Mouse (Mus musculus) urinary bladder, postnatal 4 days (tissue): ENCODE results near the gene 0610030E20Rik.

Experiments
- DNase-seq, 2 experiments: peaks; one replicate each; pipeline ENCODE4 v3.0.0; 2021 to 2022; ENCODE audit warnings: low spot score in 2 of 2

Gene 0610030E20Rik

GRCm38 (mm10) chr6:72390795-72391521, 43.8 kb downstream of the 0610030E20Rik start:
- DNase-seq = peak in 1 of 2 experiments; percentile 40

DNA sequence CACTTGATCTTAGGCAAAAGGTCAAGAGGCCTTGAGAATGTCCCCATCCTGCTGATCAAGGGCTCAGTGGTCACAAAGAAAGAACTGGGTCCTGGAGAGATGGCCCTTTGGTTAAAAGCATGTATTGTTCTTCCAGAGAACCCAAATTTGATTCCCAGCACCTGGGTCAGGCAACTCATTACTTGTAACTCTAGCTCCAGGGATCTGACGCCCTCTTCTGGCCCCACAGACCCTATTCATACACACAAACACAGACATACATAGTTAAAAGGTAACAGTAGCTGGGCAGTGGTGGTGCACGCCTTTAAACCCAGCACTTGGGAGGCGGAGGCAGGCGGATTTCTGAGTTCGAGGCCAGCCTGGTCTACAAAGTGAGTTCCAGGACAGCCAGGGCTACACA, 45.2 kb downstream of the 0610030E20Rik start:
- no peak for DNase-seq

- DNase-seq = no peak
Measured at GRCm38 (mm10) chr6:72396837-72397251, 49.7 kb downstream of the 0610030E20Rik start.

DNA sequence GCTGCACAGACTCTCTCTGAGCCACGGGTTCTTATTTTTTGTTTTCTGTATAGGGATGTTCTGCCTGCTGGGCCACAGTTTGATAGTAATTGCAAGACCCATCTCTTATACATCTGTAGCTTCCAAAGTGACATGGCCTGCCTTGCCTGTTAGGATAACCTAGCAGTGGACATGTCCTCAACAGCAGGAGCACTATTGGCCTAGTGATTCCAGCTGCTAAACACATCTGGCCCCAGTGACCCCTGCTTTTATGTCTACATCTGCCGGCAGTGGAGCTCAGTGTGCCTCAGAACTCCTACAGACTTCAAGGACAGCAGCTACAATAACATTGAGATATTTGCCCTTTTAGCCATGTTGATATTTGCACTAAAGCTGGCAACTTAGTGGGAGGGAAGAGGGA, 52.9 kb downstream of the 0610030E20Rik start:
- DNase-seq = no peak

DNA sequence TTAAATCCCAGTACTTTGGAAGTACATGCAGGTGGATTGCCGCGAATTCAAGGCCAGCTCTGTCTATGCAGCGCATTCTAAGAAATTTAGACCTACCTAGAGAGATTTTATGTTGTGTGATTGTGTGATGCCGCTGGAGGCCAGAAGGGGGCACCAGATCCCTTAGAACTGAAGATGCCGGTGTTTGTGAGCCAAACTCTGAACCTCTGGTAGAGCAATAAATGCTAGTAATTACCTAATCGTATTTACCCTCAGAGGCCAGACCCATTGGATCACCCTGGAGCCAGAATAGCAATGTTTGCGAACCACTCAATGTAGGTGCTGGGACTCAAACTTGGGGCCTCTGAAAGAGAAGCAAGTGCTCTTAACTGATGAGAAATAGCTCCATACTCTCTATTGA, 54.8 kb downstream of the 0610030E20Rik start:
- DNase-seq = peak; percentile 56 to 76
